Mouse (Mus musculus): ENCODE measurements around the gene Pax2. TPM values are rescaled to one million over a fixed set of nuclear protein-coding genes. Genes with fewer than 3 reads are reported as not detected.

Gene Pax2
- total RNA-seq, 4 experiments from 2014 or later: not detected

GRCm38 (mm10) chr19:44781987-44782386, 26.1 kb downstream of the Pax2 start:
- no peak for DNase-seq (ENCODE audit: low spot score)

DNA sequence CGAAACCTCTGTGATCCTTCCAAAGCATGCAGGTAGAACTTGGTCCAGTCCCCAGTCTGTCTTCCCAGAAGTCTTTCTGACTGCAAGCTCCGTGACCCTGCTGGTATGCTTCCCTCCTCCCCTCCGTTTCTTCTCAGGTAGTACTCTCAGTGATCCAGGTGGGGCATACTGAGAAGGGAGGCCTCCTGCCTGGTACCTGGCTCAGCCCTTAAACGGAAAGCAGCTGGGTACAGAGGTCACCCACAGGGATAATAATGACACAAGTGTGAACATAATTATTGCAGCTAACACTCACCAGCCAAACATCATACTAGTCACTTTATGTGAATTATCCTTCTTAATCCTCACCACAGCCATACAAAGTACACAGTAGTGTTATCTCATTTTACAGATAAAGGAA, 28.5 kb downstream of the Pax2 start:
- no peak for DNase-seq (ENCODE audit: low spot score)

- DNase-seq (ENCODE audit: low spot score): no peak
These were observed 32.6 kb downstream of the Pax2 start for GRCm38 (mm10) chr19:44788488-44788887.

GRCm38 (mm10) chr19:44791981-44792380, 36.1 kb downstream of the Pax2 start:
- no peak for DNase-seq (ENCODE audit: low spot score)

- DNase-seq (ENCODE audit: low spot score): no peak
These were observed 41.5 kb downstream of the Pax2 start for GRCm38 (mm10) chr19:44797110-44798060.

DNA sequence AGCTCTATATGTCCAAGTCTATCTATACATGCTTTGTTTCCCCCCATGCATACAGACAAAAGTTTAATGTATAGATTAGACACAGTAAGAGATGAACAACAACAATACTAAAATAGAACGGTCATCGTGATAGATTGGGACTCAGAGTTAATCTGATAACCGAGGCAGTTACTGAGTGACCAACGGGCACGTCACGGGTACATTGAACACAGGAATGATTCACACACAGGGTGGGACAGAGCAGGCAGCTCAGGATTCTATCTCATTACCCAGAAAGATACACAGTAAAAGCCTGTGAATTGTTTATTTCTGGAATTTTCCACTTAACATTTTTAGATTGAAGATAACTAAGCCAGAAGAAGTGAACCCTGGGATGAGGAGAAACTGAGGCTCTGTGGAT, 42.9 kb downstream of the Pax2 start:
- DNase-seq (ENCODE audit: low spot score): no peak

DNA sequence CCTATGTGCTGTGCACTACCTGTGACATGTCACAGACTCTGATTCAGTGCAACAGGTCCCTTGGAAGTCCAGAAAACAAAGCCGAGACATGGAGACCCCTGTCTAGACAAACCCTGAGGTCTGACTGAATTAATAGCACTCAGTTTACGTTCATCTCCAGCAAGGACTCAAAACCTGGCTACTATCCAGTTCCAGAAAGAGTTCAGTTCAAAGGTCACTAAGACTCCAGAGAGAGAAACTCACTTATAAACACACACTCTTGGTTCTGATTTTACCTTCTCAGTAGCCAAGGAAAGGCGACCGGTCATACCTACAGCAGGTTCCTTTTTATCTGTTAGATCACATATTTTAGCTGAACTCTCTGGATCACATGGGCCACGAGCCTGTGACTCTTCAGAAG, 43.3 kb downstream of the Pax2 start:
- no peak for DNase-seq (ENCODE audit: low spot score)

GRCm38 (mm10) chr19:44800327-44800726, 44.5 kb downstream of the Pax2 start:
- DNase-seq (ENCODE audit: low spot score): no peak

GRCm38 (mm10) chr19:44808734-44809133, 52.9 kb downstream of the Pax2 start:
- DNase-seq (ENCODE audit: low spot score): no peak

DNA sequence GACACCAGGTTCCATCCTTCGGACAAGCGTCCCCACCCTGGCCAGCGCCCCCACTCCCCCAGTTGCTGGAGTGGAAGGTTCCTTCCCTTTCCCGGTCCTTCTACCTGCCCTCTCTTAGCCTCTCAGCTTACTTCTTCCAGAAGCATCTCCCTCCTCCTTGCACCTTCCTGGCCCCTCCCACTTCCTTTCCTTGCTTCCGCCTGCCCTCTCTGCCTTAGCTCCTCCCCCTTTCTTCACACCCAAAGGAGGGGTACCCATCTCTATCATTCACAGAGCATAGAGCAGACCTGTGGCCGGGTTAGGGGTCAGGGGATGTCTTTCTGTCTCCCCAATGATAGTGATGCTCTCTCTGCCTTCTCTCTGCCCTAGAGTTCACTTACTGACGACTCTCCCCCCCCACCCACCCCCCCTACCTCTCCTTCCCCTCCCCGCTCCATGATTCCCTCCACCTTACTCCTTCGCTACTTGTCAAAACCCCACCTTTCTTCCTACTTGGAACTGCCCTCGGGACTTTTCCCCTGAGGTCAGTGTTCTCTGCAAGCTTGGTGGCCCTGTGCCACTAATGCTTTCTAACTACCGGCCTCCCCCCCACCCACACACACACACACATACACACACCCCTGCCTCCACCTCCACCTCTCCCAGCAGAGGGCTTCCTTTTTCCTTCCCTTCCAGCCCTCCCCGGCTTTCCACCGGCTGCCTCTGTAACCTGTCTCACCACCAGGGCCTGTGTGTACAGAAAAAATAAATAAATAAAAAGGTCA, 57.0 kb downstream of the Pax2 start:
- no peak for DNase-seq (ENCODE audit: low spot score)

- no peak for DNase-seq (ENCODE audit: low spot score)
These were observed 59.3 kb downstream of the Pax2 start for GRCm38 (mm10) chr19:44815111-44815510.

DNA sequence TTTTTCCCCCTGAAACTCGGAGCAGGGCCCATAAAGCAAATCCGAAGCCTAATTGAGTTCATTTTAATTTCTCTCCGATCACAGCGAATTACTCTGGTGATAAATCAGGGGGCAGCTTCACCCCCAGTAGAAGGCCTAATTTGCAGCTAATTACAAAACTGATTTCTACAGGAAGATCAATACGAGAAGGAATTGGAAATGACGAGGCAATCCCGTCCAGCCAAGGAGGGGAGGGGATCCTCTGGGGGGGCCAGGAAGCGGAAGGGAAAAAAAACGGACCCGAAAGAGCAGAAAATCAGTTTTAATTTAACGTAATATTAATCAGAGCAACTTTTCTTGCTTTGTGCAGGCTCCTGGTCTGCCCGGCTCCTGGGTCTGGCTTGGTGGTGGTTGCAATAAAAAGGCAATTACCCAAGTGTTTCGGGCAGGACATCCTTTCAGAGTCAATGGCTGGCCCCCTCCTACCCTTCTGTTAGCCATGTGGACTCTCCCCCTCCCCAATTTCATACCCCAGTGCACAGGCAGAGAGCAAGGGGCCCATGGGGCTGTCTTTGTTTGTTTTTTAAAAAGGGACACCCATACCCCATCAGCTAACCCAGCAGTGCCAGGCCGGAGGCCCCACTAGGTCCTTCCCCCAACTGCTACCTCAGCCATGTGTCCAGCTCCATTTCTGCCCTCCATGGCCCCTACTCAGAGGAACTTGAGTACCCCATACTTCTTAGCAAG, 61.7 kb downstream of the Pax2 start:
- DNase-seq (ENCODE audit: low spot score): no peak

GRCm38 (mm10) chr19:44818676-44819075, 62.8 kb downstream of the Pax2 start:
- no peak for DNase-seq (ENCODE audit: low spot score)

DNA sequence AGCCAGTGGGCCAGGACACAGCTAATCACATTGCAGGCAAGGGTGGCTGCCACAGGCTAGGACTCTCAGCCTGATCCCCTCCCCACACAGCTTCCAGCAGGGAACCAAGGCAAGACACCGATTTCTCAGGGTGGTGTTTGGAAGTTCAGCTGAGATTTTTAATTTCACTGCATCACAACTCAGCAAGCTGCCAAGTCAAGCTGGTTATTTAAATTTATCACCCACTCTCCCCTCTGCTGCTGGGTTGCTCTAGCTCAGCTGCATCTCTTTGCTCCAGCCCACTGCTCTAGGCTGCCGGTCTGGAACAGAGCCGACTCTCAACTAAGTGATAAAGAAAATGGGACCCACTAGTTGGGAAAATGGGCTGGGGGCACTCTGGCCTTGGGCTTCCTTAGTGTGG, 65.7 kb downstream of the Pax2 start:
- no peak for DNase-seq (ENCODE audit: low spot score)

DNA sequence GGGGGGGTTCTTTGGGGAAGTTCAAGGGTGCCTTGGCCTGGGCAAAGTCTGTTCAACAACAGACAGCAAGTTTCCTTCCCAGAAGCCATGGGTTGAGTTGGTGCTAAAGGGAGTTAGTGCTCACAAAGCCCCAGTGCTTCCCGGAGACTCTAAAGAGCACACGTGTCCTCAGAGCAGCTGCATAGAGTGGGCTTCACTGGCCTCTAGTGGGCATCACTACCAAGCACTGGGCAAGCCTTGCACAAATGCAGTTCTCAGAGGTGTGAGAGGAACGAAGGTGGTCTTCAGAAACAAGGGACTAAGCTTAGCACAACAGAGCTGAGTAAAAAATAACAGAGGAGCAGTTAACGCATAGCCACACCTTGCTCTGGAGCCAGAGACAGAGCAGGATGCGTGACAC, 66.5 kb downstream of the Pax2 start:
- no peak for DNase-seq (ENCODE audit: low spot score)

DNA sequence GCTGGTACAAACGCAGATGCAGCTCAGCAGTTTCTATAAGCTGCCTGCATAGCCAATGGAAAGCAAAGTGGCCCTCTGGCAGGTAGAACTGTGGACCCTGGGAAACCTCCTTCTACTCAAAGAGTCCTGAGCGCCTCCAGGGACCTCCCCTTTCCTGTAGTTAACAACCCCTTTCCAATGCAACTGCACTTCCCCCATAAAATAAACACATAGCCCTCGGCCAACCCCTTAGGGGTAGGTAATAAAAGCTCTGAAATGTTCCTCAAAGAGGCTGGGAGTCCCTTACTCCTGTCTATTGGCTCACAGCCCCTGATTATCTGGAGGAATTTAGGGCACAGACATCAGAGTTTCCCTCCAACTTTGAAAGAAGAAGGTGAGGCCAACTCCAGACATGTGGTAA, 67.8 kb downstream of the Pax2 start:
- DNase-seq (ENCODE audit: low spot score): no peak

- DNase-seq (ENCODE audit: low spot score): no peak
These were observed 69.4 kb downstream of the Pax2 start for GRCm38 (mm10) chr19:44825216-44825768.

DNA sequence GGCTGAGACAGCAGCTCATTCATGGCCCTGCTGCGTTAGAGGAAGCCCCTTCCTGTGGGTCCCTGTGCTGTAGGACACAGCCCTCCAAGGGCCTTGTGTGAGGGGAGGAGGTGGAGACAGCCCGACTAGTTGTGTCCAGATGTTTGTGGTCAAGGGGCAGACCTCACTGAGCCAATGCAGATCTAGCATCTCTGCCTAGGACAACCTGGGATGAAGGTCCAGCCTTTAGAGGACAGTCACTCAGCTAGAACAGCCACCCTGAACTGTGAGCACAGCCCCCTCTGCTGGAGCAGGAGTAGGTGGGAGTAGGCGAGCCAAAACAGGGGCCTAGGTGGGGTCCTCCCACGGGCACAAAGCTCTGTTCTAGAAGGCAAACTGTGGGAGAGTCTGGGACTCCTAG, 70.0 kb downstream of the Pax2 start:
- no peak for DNase-seq (ENCODE audit: low spot score)

DNA sequence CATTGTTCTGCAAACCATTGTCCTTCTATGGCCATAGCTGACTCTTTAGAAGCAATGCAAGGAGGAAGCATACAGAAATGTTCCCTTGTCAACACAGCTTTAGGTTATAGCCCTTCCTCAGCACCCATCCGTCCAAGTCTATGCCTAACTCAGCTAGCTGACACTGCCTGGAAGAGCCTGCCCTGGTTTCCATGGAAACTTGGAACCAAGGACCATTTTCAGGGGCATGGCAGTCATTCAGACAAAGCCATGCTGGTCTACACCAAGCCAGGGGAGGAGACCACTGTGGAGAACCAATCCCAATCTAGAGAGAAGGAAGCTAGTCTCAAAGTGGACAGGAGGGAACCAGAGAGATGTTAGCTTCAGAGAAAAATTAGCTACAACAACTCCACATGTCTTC, 77.5 kb downstream of the Pax2 start:
- DNase-seq (ENCODE audit: low spot score): no peak

DNA sequence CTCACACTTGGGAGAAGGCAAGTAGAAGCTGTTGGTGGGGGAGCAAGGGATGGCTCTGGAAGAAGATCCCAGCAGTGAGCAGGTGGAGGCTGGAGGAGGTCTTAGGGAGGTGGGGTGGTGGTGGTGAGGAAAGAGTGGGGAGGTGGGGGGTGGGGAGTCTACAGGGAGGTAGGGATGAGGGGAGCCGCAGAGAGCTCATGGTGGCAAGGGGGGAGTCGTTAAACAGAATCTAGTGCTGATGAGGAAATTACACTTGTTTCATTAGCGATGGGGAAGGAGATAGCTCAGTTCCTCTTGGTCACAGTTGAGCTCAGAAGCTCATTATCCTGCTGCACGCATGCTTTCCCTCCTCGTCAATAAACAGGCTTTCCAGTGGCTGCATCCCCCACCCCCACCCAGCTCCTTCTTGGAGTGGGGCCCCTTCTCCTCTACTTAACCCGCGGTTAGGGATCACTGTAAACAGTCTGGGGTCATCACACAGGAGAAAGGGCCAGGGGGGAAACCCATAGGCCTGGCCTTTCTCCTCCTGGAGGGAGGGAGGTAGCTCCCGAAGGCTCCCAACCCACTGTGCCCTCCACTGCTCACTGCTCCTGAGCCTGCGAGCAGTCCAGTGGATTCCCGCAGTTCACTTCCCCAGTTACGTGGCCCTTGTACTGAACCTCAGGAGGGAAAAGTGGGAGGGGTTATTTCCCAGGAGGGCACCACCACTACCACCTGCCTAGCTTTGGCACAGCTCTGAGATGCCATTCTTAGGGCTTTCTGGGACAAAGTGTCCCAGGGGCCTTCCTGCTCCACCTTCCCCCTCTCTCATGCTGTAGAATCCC, 78.6 kb downstream of the Pax2 start:
- no peak for DNase-seq (ENCODE audit: low spot score)

Data from heart, adult 8-10 months (tissue).